Mouse (Mus musculus) mesoderm, embryonic 11.5 days (tissue): ENCODE data around the gene Ccdc78.

Source experiments
- DNase-seq: peaks from one replicate; pipeline ENCODE4 v3.0.0-alpha.2; 2012; ENCODE audit warnings: low read depth, low spot score

Gene Ccdc78

GRCm38 (mm10) chr17:25810890-25811289, 24.5 kb downstream of the Ccdc78 start:
- DNase-seq: no peak

- peak; percentile 94 for DNase-seq
Observed at GRCm38 (mm10) chr17:25813471-25813870, 27.1 kb downstream of the Ccdc78 start.

GRCm38 (mm10) chr17:25817662-25818061, 31.3 kb downstream of the Ccdc78 start:
- DNase-seq: no peak

- DNase-seq: no peak
Observed at GRCm38 (mm10) chr17:25818851-25819780, 32.7 kb downstream of the Ccdc78 start.

GRCm38 (mm10) chr17:25823452-25823851, 37.1 kb downstream of the Ccdc78 start, which contains the start of gene Wdr24:
Gene Wdr24 (plus strand): TSS chr17:25823627.
- DNase-seq: peak; percentile 87

GRCm38 (mm10) chr17:25824362-25825142, 38.2 kb downstream of the Ccdc78 start:
- no peak for DNase-seq

- DNase-seq: no peak
Observed at GRCm38 (mm10) chr17:25825311-25825710, 38.9 kb downstream of the Ccdc78 start.

- DNase-seq: no peak
Observed at GRCm38 (mm10) chr17:25825984-25826570, 39.7 kb downstream of the Ccdc78 start.

GRCm38 (mm10) chr17:25827011-25827410, 40.6 kb downstream of the Ccdc78 start:
- no peak for DNase-seq

GRCm38 (mm10) chr17:25827546-25828222, 41.3 kb downstream of the Ccdc78 start:
- no peak for DNase-seq

- DNase-seq: no peak
Observed at GRCm38 (mm10) chr17:25828223-25828594, 41.8 kb downstream of the Ccdc78 start.

GRCm38 (mm10) chr17:25828712-25829557, 42.6 kb downstream of the Ccdc78 start, which contains the start of gene Jmjd8:
Gene Jmjd8 (plus strand): TSS chr17:25828867.
- peak; percentile 82 for DNase-seq

- no peak for DNase-seq
Observed at GRCm38 (mm10) chr17:25829558-25830017, 43.2 kb downstream of the Ccdc78 start.

- no peak for DNase-seq
Observed at GRCm38 (mm10) chr17:25830200-25830753, 43.9 kb downstream of the Ccdc78 start.

GRCm38 (mm10) chr17:25830806-25831431, 44.5 kb downstream of the Ccdc78 start:
- DNase-seq: no peak

GRCm38 (mm10) chr17:25831451-25832281, 45.3 kb downstream of the Ccdc78 start:
- DNase-seq: no peak

- peak; percentile 99 for DNase-seq
Observed at GRCm38 (mm10) chr17:25832436-25833290, 46.3 kb downstream of the Ccdc78 start.

- peak; percentile 94 for DNase-seq
Observed at GRCm38 (mm10) chr17:25833291-25833663, 46.9 kb downstream of the Ccdc78 start, which contains the start of gene Stub1. Gene Stub1 (minus strand): TSS chr17:25833404.
